In genomic region chr2:133113642-133114041, GRCm38 (mm10) we compare ENCODE assay signal across 8 mouse cellular contexts.
DNase-seq lines count a peak whose midpoint lies in the region; ATAC-seq and TF ChIP-seq lines count a peak whose summit lies in the region.

No protein-coding gene starts in this region.

- peak; percentile 41 to 61 for DNase-seq in cerebellum, adult 2 months
- DNase-seq in frontal cortex, adult 2 months (ENCODE audit: extremely low spot score in 1 of 2, low spot score in 1 of 2): peak; percentile 28 to 86
- DNase-seq in hindbrain, embryonic 14.5 days (ENCODE audit: low spot score): peak; percentile 89
- peak; percentile 68 to 75 for DNase-seq in left cerebral cortex, adult 2 months (ENCODE audit: extremely low spot score in 1 of 2, low spot score in 2 of 2)
- peak; percentile 49 for DNase-seq in telencephalon, adult 2 months (ENCODE audit: low read depth, low spot score)

- no peak overlapping the region for H3K4me3 ChIP-seq in intestine, postnatal 0 days (ENCODE audit: low read depth, low read length)
- H3K4me3 ChIP-seq in intestine, embryonic 15.5 days (replicated peaks): no peak overlapping the region
- no peak overlapping the region for H3K4me3 ChIP-seq in cerebellum, adult 2 months (replicated peaks; ENCODE audit: insufficient read depth, low read depth, low read length)
- no peak overlapping the region for H3K4me3 ChIP-seq in hindbrain, embryonic 14.5 days (replicated peaks; ENCODE audit: low read length)
- H3K4me3 ChIP-seq in left cerebral cortex, adult 2 months: no peak overlapping the region
- no peak overlapping the region for H3K4me3 ChIP-seq in midbrain, embryonic 12.5 days

- H3K4me2 ChIP-seq in intestine, postnatal 0 days (replicated peaks; ENCODE audit: low read depth): no peak overlapping the region
- H3K4me2 ChIP-seq in intestine, embryonic 15.5 days (replicated peaks): no peak overlapping the region
- no peak overlapping the region for H3K4me2 ChIP-seq in hindbrain, embryonic 14.5 days (replicated peaks)
- H3K4me2 ChIP-seq in midbrain, embryonic 12.5 days (replicated peaks): no peak overlapping the region

- no peak overlapping the region for H3K9ac ChIP-seq in intestine, postnatal 0 days (ENCODE audit: low read depth, low read length)
- H3K9ac ChIP-seq in intestine, embryonic 15.5 days: no peak overlapping the region
- no peak overlapping the region for H3K9ac ChIP-seq in hindbrain, embryonic 14.5 days
- no peak overlapping the region for H3K9ac ChIP-seq in midbrain, embryonic 12.5 days (replicated peaks)

- peak; percentile 93 for TF ChIP-seq CTCF in intestine, postnatal 0 days (IDR thresholded peaks at IDR 0.05; ENCODE audit: low read depth)
- TF ChIP-seq CTCF in cerebellum, adult 2 months (IDR thresholded peaks at IDR 0.05; ENCODE audit: borderline replicate concordance, insufficient read depth, low read depth, low read length): peak; percentile 87
- peak; percentile 95 for TF ChIP-seq CTCF in left cerebral cortex, adult 2 months (IDR thresholded peaks at IDR 0.05)

- H3K36me3 ChIP-seq in intestine, postnatal 0 days (ENCODE audit: control insufficient read depth, insufficient read depth): no peaks in the 10 kb centered on the region
- no peaks in the 10 kb centered on the region for H3K36me3 ChIP-seq in intestine, embryonic 15.5 days
- H3K36me3 ChIP-seq in hindbrain, embryonic 14.5 days (replicated peaks; ENCODE audit: control insufficient read depth, insufficient read depth): no peaks in the 10 kb centered on the region
- H3K36me3 ChIP-seq in midbrain, embryonic 12.5 days: no peaks in the 10 kb centered on the region

- H3K9me3 ChIP-seq in intestine, postnatal 0 days (ENCODE audit: control insufficient read depth): no peaks in the 10 kb centered on the region
- H3K9me3 ChIP-seq in intestine, embryonic 15.5 days: no peaks in the 10 kb centered on the region
- no peaks in the 10 kb centered on the region for H3K9me3 ChIP-seq in hindbrain, embryonic 14.5 days (ENCODE audit: control insufficient read depth, low read length)
- no peaks in the 10 kb centered on the region for H3K9me3 ChIP-seq in midbrain, embryonic 12.5 days

- TF ChIP-seq POLR2A in cerebellum, adult 2 months (IDR thresholded peaks at IDR 0.05; ENCODE audit: borderline replicate concordance, insufficient read depth, low read length): no peak

- no peak overlapping the region for H3K27ac ChIP-seq in intestine, postnatal 0 days (ENCODE audit: low read depth, low read length)
- no peak overlapping the region for H3K27ac ChIP-seq in intestine, embryonic 15.5 days
- no peak overlapping the region for H3K27ac ChIP-seq in cerebellum, adult 2 months (ENCODE audit: insufficient read depth, low read length)
- no peak overlapping the region for H3K27ac ChIP-seq in hindbrain, embryonic 14.5 days
- no peak overlapping the region for H3K27ac ChIP-seq in left cerebral cortex, adult 2 months
- H3K27ac ChIP-seq in midbrain, embryonic 12.5 days (replicated peaks): no peak overlapping the region

- intact Hi-C loops in left cerebral cortex, adult 2 months (cut with DNase I): loop anchor here (5.0 kb wide), 3 partner anchors 439 to 1369 kb away; partner anchors contain the start of gene Bmp2

- no peaks in the 10 kb centered on the region for H3K4me1 ChIP-seq in intestine, postnatal 0 days (replicated peaks; ENCODE audit: control insufficient read depth, insufficient read depth, low read length)
- no peaks in the 10 kb centered on the region for H3K4me1 ChIP-seq in intestine, embryonic 15.5 days (replicated peaks)
- no peaks in the 10 kb centered on the region for H3K4me1 ChIP-seq in cerebellum, adult 2 months (ENCODE audit: control insufficient read depth, insufficient read depth, low read length)
- no peaks in the 10 kb centered on the region for H3K4me1 ChIP-seq in hindbrain, embryonic 14.5 days (replicated peaks; ENCODE audit: control insufficient read depth, insufficient read depth, low read length)
- no peaks in the 10 kb centered on the region for H3K4me1 ChIP-seq in midbrain, embryonic 12.5 days

- 19% methylated on average over 10 of the region's 10 CpGs for WGBS in intestine, postnatal 0 days
- WGBS in intestine, embryonic 15.5 days: 24% methylated on average over 10 of the region's 10 CpGs
- 21% methylated on average over 10 of the region's 10 CpGs for WGBS in cerebellum, adult 2 months
- 28% methylated on average over 10 of the region's 10 CpGs for WGBS in hindbrain, embryonic 14.5 days
- 26% methylated on average over 10 of the region's 10 CpGs for WGBS in midbrain, embryonic 12.5 days

- ATAC-seq in intestine, postnatal 0 days: no peak
- ATAC-seq in intestine, embryonic 15.5 days: no peak
- ATAC-seq in hindbrain, embryonic 14.5 days (ENCODE audit: low FRiP score): peak; percentile 51; the same call in 1 of the 2 replicates
- peak; percentile 27; the same call in 1 of the 2 replicates for ATAC-seq in midbrain, embryonic 12.5 days (ENCODE audit: low FRiP score, low read depth)

- H3K27me3 ChIP-seq in intestine, postnatal 0 days (replicated peaks; ENCODE audit: control insufficient read depth, insufficient read depth, low read length): no peaks in the 10 kb centered on the region
- no peaks in the 10 kb centered on the region for H3K27me3 ChIP-seq in intestine, embryonic 15.5 days (replicated peaks)
- no peaks in the 10 kb centered on the region for H3K27me3 ChIP-seq in cerebellum, adult 2 months (ENCODE audit: control insufficient read depth, insufficient read depth, low read length)
- no peaks in the 10 kb centered on the region for H3K27me3 ChIP-seq in hindbrain, embryonic 14.5 days (ENCODE audit: control insufficient read depth, insufficient read depth, low read length)
- peaks cover 17% of the 10 kb centered on the region; the same call in 1 of the 2 replicates for H3K27me3 ChIP-seq in midbrain, embryonic 12.5 days

Comparison
In these comparisons a context has a peak if more than half of its experiments do, and no peak if none do; other contexts are left out.
1. ATAC-seq: peak in hindbrain, embryonic 14.5 days (single experiment) and midbrain, embryonic 12.5 days (single experiment); none in intestine, postnatal 0 days (single experiment) and intestine, embryonic 15.5 days (single experiment).
2. Peak in every context shown above with its lines, with median percentiles within 50 percentile points of each other: CTCF ChIP-seq and DNase-seq.